Mouse (Mus musculus): Measurements from ENCODE around the gene Nr4a1.

The Nr4a1 gene

GRCm38 (mm10) chr15:101231648-101232180, 22.4 kb upstream of the Nr4a1 start:
- in situ Hi-C loops (cut with MboI; ENCODE audit: unreplicated experiment in 2 of 2), result no loop called here

DNA sequence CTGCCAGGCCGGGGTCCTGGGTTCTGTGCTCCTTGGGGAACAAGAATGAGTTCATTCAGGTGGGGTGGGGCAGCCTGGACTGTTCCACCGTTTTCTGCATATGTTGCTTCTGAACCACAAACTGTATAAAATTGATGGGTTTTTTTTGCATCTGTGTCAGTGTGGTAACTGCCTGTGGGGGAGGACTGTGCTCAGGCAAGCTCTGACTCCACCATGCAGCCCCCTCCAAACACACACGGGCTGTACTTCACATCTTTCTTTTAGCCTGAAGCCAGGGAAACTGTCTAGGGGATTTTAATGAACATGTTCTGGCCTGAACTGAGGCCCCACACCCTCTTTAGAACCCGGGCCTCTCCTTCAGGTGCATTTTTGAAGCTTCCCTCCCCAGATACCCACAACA, 21.5 kb upstream of the Nr4a1 start:
- in situ Hi-C loops (cut with MboI; ENCODE audit: unreplicated experiment in 2 of 2), result no loop called here

GRCm38 (mm10) chr15:101233183-101233582, 20.9 kb upstream of the Nr4a1 start:
- in situ Hi-C loops (cut with MboI; ENCODE audit: unreplicated experiment in 2 of 2), result no loop called here

DNA sequence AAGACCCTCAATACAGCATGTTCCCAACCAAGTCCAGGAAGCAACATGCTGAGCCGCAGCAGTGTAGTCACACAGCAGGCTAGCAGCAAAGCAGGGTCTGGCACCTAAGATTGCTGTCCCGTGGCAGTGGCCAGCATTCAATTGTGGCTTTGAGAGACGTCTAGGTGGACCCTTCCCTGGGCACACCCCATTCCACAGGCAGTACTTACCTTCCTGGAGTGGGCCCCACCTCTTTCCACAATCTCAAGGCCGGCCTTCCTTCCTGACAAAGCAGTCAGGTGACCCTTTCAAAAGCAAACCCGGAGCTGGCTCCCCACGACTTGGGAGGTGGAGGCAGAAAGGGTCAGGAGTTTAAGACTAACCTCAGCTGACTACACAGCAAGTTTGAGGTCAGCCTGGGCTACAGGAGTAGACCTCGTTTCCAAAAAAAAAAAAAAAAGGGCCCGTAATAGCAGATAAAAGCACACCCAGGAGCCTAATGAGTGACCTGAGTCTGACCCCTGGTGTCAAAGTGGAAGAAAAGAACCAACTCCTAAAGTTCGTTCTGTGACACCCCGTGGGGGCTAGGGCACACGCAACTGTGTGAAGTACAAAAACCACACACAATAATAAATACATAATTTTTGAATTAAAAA, 20.3 kb upstream of the Nr4a1 start:
- in situ Hi-C loops (cut with MboI; ENCODE audit: unreplicated experiment in 2 of 2), result no loop called here

DNA sequence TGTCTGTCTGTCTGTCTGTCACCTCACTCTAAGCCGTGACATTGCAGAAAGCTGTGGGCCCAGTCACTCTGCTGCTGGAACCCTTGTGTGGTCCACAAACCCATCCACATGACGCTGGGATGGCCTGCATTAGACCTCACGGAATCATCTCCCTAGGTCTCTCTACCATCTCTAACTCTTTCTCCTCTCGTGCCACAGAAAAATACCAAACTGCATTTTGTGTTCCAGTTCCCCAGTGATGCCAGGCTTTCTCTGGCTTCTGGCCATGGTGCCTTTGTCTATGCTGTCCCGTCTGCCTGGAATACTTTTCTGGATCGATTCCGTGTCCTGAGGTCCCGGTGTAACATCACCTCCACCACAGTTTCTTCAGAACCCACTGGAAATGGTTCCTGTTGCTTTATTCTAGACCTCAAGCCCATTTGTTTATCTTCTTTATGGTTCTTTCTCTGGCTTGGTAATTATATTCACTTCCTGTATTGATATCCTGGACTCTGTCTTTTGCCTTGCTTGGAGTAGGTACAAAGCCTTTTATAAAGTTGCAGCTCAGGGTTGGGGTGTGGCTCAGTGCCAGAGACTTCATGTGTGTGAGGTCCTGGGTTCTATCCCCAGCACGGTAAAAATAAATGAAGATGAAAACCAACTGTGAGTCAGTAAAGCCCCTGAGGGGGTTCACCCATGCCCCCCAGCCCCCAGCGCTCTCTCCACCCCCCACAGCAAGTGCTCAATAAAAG, 19.3 kb upstream of the Nr4a1 start:
- in situ Hi-C loops (cut with MboI; ENCODE audit: unreplicated experiment in 2 of 2), result no loop called here

DNA sequence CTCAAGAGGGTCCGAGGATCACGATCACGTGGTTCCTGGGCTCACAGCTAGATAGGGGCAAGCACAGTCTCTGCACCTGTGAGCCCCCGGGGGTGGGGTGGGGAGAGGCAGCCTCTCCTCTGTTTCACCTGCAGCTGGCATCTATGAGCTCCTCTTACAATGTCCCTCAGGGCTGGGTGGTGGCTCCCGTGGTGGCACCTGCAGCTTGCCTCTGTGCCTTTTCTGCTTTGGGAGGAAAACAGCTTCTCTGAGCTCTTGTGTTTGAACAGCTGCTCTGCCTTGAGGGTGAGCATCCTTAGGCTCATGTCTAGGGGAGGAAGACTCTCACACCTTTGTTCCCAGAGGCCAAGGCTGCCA, 18.7 kb upstream of the Nr4a1 start:
- in situ Hi-C loops (cut with MboI; ENCODE audit: unreplicated experiment in 2 of 2), result no loop called here

DNA sequence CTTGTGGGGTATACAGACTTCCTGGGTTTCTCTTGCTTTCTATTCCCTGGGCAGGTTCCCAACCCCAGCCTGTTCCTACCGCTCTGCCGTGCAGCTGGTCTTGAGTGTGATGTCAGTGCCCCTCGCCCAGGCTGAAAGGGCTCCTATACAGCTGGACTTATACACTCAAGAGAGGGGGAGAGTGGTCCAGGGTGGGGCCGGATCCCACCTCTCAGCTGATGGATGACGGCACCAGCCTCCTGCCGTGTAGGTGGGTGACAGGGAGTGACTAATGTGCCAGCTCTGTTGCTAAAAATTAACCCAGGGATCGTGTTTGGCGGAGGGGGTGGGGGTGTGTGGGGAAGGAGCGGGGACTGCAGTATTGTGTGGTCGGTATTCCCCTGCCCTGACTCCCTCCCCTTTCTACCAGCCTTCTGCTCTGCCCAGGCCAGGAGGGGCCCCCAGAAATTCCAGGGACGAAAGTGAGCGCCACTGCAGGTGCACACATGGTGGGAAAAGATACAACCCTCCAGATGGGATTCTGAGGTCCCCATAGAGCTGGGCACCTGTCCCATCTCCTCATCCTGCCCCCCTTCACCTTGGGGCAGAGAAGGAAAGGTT, 18.2 kb upstream of the Nr4a1 start:
- in situ Hi-C loops (cut with MboI; ENCODE audit: unreplicated experiment in 2 of 2), result no loop called here

GRCm38 (mm10) chr15:101236878-101237277, 17.2 kb upstream of the Nr4a1 start:
- in situ Hi-C loops (cut with MboI; ENCODE audit: unreplicated experiment in 2 of 2), result no loop called here

GRCm38 (mm10) chr15:101238885-101239511, 15.1 kb upstream of the Nr4a1 start:
- in situ Hi-C loops (cut with MboI; ENCODE audit: unreplicated experiment in 2 of 2), result no loop called here

DNA sequence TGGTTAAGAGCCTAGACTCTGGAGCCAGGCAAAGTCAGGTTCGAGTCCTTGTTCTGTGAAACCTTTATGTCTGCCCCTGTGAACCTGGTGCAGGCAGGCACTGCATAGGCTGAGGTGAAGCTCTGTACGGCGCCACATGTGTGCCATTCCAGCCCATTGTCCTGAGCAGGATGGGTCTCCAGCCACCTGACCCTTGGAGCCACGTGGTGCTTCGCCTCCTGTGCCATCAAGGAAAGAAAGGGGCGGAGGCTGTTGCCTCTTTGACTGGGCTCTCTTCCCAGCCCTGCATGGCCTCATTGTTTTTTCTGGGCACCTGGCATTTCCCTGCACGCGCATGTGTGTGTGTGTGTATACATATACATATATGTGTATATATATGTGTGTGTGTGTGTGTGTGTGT, 14.2 kb upstream of the Nr4a1 start:
- in situ Hi-C loops (cut with MboI; ENCODE audit: unreplicated experiment in 2 of 2), result loop anchor here (5.0 kb wide), 2 partner anchors 42 to 72 kb away; partner anchors contain the start of gene Atg101 (in 2 of the 2)

DNA sequence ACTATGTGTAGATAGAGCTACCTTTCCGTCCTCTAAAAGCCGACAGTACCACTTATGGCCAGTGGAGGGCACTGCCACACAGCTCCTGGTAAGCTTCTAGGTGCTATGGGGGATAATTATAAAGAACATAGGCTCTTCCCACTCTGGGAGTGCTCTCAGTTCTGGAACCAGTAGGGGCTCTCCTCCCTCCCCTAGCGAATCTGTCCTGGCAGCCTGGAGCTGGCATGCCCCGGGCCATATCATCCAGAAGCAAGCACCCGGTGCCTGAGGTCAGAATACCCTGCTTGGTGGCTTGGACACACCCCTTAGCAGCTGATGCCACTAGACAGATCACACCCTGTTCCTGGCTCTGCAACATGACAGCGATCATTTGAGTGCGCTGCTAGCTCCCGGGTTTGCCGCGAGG, 13.3 kb upstream of the Nr4a1 start:
- in situ Hi-C loops (cut with MboI; ENCODE audit: unreplicated experiment in 2 of 2), result loop anchor here (5.0 kb wide), 2 partner anchors 41 to 71 kb away; partner anchors contain the start of gene Atg101 (in 2 of the 2)

- in situ Hi-C loops (cut with MboI; ENCODE audit: unreplicated experiment in 2 of 2), result loop anchor here (5.0 kb wide), 2 partner anchors 41 to 71 kb away; partner anchors contain the start of gene Atg101 (in 2 of the 2)
Observed at GRCm38 (mm10) chr15:101241236-101241635, 12.8 kb upstream of the Nr4a1 start.

GRCm38 (mm10) chr15:101241853-101242252, 12.2 kb upstream of the Nr4a1 start:
- in situ Hi-C loops (cut with MboI; ENCODE audit: unreplicated experiment in 2 of 2), result loop anchor here (5.0 kb wide), 2 partner anchors 40 to 70 kb away; partner anchors contain the start of gene Atg101 (in 2 of the 2)

GRCm38 (mm10) chr15:101242645-101243044, 11.4 kb upstream of the Nr4a1 start:
- in situ Hi-C loops (cut with MboI; ENCODE audit: unreplicated experiment in 2 of 2), result loop anchor here (5.0 kb wide), 2 partner anchors 40 to 70 kb away; partner anchors contain the start of gene Atg101 (in 2 of the 2)

GRCm38 (mm10) chr15:101244012-101244411, 10.1 kb upstream of the Nr4a1 start:
- in situ Hi-C loops (cut with MboI; ENCODE audit: unreplicated experiment in 2 of 2), result loop anchor here (5.0 kb wide), 2 partner anchors 38 to 68 kb away; partner anchors contain the start of gene Atg101 (in 2 of the 2)

DNA sequence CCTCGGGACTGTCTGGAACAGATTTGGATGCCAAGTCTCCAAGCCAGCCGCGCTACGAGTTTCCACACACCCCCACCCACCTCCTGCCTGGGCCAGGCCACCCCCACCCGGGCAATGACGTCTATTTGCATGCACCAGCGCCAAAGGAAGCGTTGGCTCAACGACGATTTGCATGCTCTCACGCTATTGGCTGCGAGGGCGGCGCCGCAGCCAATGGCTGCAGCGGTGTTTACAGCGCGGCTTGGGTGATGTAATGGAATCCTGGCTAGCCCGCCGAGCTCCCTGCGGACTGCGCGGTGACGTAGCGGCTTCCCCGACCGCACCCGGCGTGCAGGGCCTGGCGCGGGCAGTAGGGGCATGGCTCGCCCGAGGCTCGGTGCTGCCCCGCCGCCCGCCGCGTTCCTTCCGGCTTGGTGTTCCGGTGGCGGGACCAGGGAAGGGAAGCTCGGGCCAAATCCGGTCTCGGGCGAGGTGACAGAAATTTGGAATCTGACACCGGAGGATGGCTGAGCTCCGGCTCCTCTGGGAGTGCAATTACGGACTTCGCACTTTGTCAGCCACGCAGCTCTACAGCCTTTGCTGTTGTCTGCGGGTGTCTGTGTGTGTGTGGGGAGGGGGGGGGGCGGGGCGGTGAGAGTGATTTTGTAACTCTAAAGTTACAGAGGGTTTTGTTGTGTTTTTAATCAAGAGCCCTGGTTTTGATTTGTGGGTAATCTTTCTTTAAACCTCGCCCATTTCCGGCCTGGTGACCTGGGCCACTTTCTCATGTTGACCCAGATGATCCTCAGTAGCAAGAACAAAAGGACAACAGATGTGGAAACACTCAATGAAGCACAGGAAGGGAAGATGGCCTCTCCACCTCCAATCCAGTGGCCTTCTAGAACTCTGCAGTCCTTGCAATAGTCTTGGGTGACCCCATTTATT, 7.6 kb upstream of the Nr4a1 start:
- in situ Hi-C loops (cut with MboI; ENCODE audit: unreplicated experiment in 2 of 2), result no loop called here

- in situ Hi-C loops (cut with MboI; ENCODE audit: unreplicated experiment in 2 of 2), result no loop called here
Observed at GRCm38 (mm10) chr15:101247155-101247498, 6.9 kb upstream of the Nr4a1 start.

DNA sequence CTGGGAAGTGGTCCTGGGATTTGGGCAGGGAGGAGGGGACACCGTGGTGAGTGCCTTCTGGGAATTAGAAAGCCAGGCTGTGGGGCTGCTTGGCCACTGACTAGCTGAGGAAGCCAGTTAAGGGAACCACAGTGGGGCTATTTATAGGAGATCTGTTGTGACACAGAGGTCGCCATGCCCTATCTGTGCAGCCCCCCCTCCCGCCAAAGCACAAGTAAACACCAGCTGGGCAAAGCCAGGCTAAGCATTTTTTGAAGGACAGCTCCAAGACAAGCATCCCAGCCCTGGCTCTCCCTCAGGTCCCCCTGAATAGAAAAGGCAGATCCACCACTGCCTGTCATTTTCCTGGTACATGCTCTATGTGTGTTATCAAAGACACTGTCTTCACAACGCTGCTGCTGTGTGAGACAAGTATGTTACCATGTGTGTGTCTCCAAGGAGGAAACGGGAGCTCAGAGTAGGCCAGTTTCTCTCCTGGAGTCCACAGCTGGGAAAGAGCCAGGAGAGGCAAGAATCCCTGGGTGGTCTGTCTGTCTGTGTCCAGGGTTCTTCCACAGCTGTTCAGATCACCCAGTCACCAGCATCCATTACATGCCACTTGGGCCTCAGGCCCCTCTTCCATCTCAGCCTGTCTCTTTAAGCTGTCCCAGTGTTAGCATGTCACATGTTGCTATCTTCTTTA, 5.9 kb upstream of the Nr4a1 start:
- in situ Hi-C loops (cut with MboI; ENCODE audit: unreplicated experiment in 2 of 2), result no loop called here

GRCm38 (mm10) chr15:101250220-101250800, 3.8 kb upstream of the Nr4a1 start:
- in situ Hi-C loops (cut with MboI; ENCODE audit: unreplicated experiment in 2 of 2), result no loop called here
